ENCODE assay signal across 25 mouse cellular contexts in the genomic region with DNA sequence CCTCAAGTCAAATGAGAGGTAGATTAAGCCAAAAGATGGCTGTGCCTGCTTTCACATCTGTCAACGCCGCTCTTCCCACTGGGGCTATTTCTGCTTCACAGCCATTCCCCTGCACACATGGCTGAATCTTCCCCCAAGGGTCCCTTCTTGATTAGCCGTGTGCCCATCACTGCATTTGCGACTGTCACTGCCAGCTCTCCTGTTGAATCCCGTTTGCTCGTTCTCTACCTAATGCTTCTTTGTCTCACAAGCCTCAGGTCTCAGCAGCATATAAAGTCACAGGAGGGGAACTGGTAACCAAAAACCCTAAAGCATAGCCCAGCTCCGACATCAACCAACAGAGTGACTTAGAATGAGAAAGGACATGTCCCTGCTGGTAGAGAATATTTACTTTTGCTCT. TPM values are rescaled to one million over a fixed set of nuclear protein-coding genes. Genes with fewer than 3 reads are reported as not detected.
DNase-seq lines count a peak whose midpoint lies in the region; ATAC-seq and TF ChIP-seq lines count a peak whose summit lies in the region.
"Had no signal": no experiment of that assay in that cellular context is flagged by ENCODE, and none has a peak within 500 bp of the region (broad histone marks: within the 10 kb centered on the region; RNA-seq: fewer than 3 reads in every experiment).

No protein-coding gene starts in this region.

- H3K27me3 ChIP-seq in hindbrain, embryonic 13.5 days, result no peaks in the 10 kb centered on the region
- H3K27me3 ChIP-seq in hindbrain, embryonic 11.5 days (ENCODE audit: control insufficient read depth, insufficient read depth, low read length), result no peaks in the 10 kb centered on the region
- no peaks in the 10 kb centered on the region for H3K27me3 ChIP-seq in midbrain, embryonic 14.5 days (ENCODE audit: control insufficient read depth, insufficient read depth, low read length)
- no peaks in the 10 kb centered on the region for H3K27me3 ChIP-seq in midbrain, embryonic 11.5 days (ENCODE audit: control insufficient read depth, insufficient read depth, low read length)
- no peaks in the 10 kb centered on the region for H3K27me3 ChIP-seq in hindbrain, postnatal 0 days (ENCODE audit: insufficient read depth, low read length)
- H3K27me3 ChIP-seq: CH12.LX; forebrain, embryonic 15.5 days; heart, embryonic 13.5 days; Patski had no signal

- no peak for DNase-seq in hindbrain, embryonic 11.5 days (ENCODE audit: low spot score)
- peak; percentile 41 for DNase-seq in midbrain, embryonic 14.5 days
- no peak for DNase-seq in midbrain, embryonic 11.5 days (ENCODE audit: low spot score, missing footprints)
- peak; percentile 37 for DNase-seq in brain, embryonic 14.5 days (ENCODE audit: low read depth)
- peak; percentile 52 for DNase-seq in hindbrain, postnatal 0 days (ENCODE audit: low spot score)
- DNase-seq in adrenal gland, postnatal 36 days, result no peak
- no peak for DNase-seq in liver
- DNase-seq: adrenal gland, postnatal 14 days; cerebellum, adult 18-20 months; cerebellum, adult 9-11 months; gastrocnemius, postnatal 36 days; heart, adult 11 months; heart, postnatal 36 days had no signal

- no peak for TF ChIP-seq CTCF in brain, embryonic 14.5 days (IDR thresholded peaks at IDR 0.05; ENCODE audit: borderline replicate concordance, extremely low read depth, insufficient read depth, insufficient read length)
- TF ChIP-seq CTCF in hindbrain, postnatal 0 days (IDR thresholded peaks at IDR 0.05; ENCODE audit: low read depth), result no peak

- WGBS in hindbrain, embryonic 13.5 days, result 40% methylated on average over 7 of the region's 7 CpGs
- 57% methylated on average over 7 of the region's 7 CpGs for WGBS in hindbrain, embryonic 11.5 days
- 59% methylated on average over 7 of the region's 7 CpGs for WGBS in midbrain, embryonic 14.5 days
- 73% methylated on average over 7 of the region's 7 CpGs for WGBS in midbrain, embryonic 11.5 days
- 38% methylated on average over 7 of the region's 7 CpGs for WGBS in hindbrain, postnatal 0 days

- no peak overlapping the region for H3K9ac ChIP-seq in hindbrain, embryonic 13.5 days
- no peak overlapping the region for H3K9ac ChIP-seq in hindbrain, embryonic 11.5 days (ENCODE audit: low read depth, low read length)
- no peak overlapping the region for H3K9ac ChIP-seq in midbrain, embryonic 14.5 days (replicated peaks; ENCODE audit: low read length)
- no peak overlapping the region for H3K9ac ChIP-seq in midbrain, embryonic 11.5 days (ENCODE audit: low read length)
- no peak overlapping the region for H3K9ac ChIP-seq in hindbrain, postnatal 0 days (replicated peaks; ENCODE audit: low read length)
- H3K9ac ChIP-seq: forebrain, embryonic 15.5 days; heart, embryonic 13.5 days had no signal

- no peaks in the 10 kb centered on the region for H3K36me3 ChIP-seq in hindbrain, embryonic 13.5 days
- H3K36me3 ChIP-seq in hindbrain, embryonic 11.5 days (ENCODE audit: control insufficient read depth, insufficient read depth, low read length), result no peaks in the 10 kb centered on the region
- H3K36me3 ChIP-seq in midbrain, embryonic 14.5 days (ENCODE audit: control insufficient read depth, insufficient read depth, low read length), result no peaks in the 10 kb centered on the region
- no peaks in the 10 kb centered on the region for H3K36me3 ChIP-seq in midbrain, embryonic 11.5 days (ENCODE audit: control insufficient read depth, insufficient read depth, low read length)
- H3K36me3 ChIP-seq in hindbrain, postnatal 0 days (ENCODE audit: insufficient read depth, low read length), result no peaks in the 10 kb centered on the region
- H3K36me3 ChIP-seq: forebrain, embryonic 15.5 days; heart, embryonic 13.5 days had no signal

- TF ChIP-seq POLR2A in brain, embryonic 14.5 days (IDR thresholded peaks at IDR 0.05; ENCODE audit: borderline replicate concordance, extremely low read depth, insufficient read depth, insufficient read length, poor library complexity, severe bottlenecking), result no peak

- H3K27ac ChIP-seq in hindbrain, embryonic 13.5 days, result no peak overlapping the region
- H3K27ac ChIP-seq in hindbrain, embryonic 11.5 days (ENCODE audit: low read depth, low read length), result no peak overlapping the region
- peak overlapping the region; percentile 55; the same call in 1 of the 2 replicates for H3K27ac ChIP-seq in midbrain, embryonic 14.5 days (replicated peaks; ENCODE audit: low read depth, low read length)
- no peak overlapping the region for H3K27ac ChIP-seq in midbrain, embryonic 11.5 days (ENCODE audit: low read depth, low read length)
- no peak overlapping the region for H3K27ac ChIP-seq in hindbrain, postnatal 0 days
- H3K27ac ChIP-seq: forebrain, embryonic 15.5 days; heart, embryonic 13.5 days had no signal

- H3K4me2 ChIP-seq in hindbrain, embryonic 13.5 days, result no peak overlapping the region
- H3K4me2 ChIP-seq in hindbrain, embryonic 11.5 days (replicated peaks; ENCODE audit: low read depth, low read length), result no peak overlapping the region
- no peak overlapping the region for H3K4me2 ChIP-seq in midbrain, embryonic 14.5 days (ENCODE audit: low read length)
- H3K4me2 ChIP-seq in midbrain, embryonic 11.5 days, result no peak overlapping the region
- H3K4me2 ChIP-seq in hindbrain, postnatal 0 days (ENCODE audit: low read depth, low read length), result no peak overlapping the region
- H3K4me2 ChIP-seq: forebrain, embryonic 15.5 days; heart, embryonic 13.5 days had no signal

- no peaks in the 10 kb centered on the region for H3K9me3 ChIP-seq in hindbrain, embryonic 13.5 days
- H3K9me3 ChIP-seq in hindbrain, embryonic 11.5 days (ENCODE audit: control insufficient read depth, low read length), result 0 out of 2 replicates have a peak, but pooled peaks cover 3% of the 10 kb centered on the region
- no peaks in the 10 kb centered on the region for H3K9me3 ChIP-seq in midbrain, embryonic 14.5 days (ENCODE audit: control insufficient read depth, low read length)
- H3K9me3 ChIP-seq in midbrain, embryonic 11.5 days (ENCODE audit: control insufficient read depth, low read length), result no peaks in the 10 kb centered on the region
- 0 out of 2 replicates have a peak, but pooled peaks cover 2% of the 10 kb centered on the region for H3K9me3 ChIP-seq in hindbrain, postnatal 0 days (ENCODE audit: low read length)
- H3K9me3 ChIP-seq: forebrain, embryonic 15.5 days had no signal

- H3K4me1 ChIP-seq in hindbrain, embryonic 13.5 days (replicated peaks), result peaks cover 10% of the 10 kb centered on the region; the same call in 1 of the 2 replicates
- no peaks in the 10 kb centered on the region for H3K4me1 ChIP-seq in hindbrain, embryonic 11.5 days (replicated peaks; ENCODE audit: control insufficient read depth, insufficient read depth, low read length)
- no peaks in the 10 kb centered on the region for H3K4me1 ChIP-seq in midbrain, embryonic 14.5 days (ENCODE audit: control insufficient read depth, insufficient read depth, low read length)
- H3K4me1 ChIP-seq in midbrain, embryonic 11.5 days (ENCODE audit: control insufficient read depth, insufficient read depth, low read length), result no peaks in the 10 kb centered on the region
- H3K4me1 ChIP-seq in hindbrain, postnatal 0 days (ENCODE audit: insufficient read depth, low read length), result no peaks in the 10 kb centered on the region
- H3K4me1 ChIP-seq: forebrain, embryonic 15.5 days; heart, embryonic 13.5 days had no signal

- H3K4me3 ChIP-seq in hindbrain, embryonic 13.5 days, result no peak overlapping the region
- H3K4me3 ChIP-seq in hindbrain, embryonic 11.5 days (ENCODE audit: low read depth, low read length), result no peak overlapping the region
- H3K4me3 ChIP-seq in midbrain, embryonic 14.5 days (replicated peaks; ENCODE audit: low read depth, low read length), result no peak overlapping the region
- no peak overlapping the region for H3K4me3 ChIP-seq in midbrain, embryonic 11.5 days (ENCODE audit: low read depth, low read length)
- no peak overlapping the region for H3K4me3 ChIP-seq in hindbrain, postnatal 0 days (ENCODE audit: low read length)
- H3K4me3 ChIP-seq: forebrain, embryonic 15.5 days; heart, embryonic 13.5 days had no signal

- ATAC-seq in hindbrain, embryonic 13.5 days (ENCODE audit: low FRiP score), result peak; percentile 54; the same call in 1 of the 2 replicates
- ATAC-seq in hindbrain, embryonic 11.5 days (ENCODE audit: low FRiP score), result no peak
- no peak for ATAC-seq in midbrain, embryonic 14.5 days (ENCODE audit: low FRiP score, low TSS enrichment)
- no peak for ATAC-seq in midbrain, embryonic 11.5 days (ENCODE audit: low FRiP score)
- no peak for ATAC-seq in hindbrain, postnatal 0 days
- ATAC-seq: activated CD4-positive, CD25-positive, alpha-beta regulatory T cell, adult 4 months; forebrain, embryonic 15.5 days; intestine, embryonic 16.5 days; Patski had no signal

RNA-seq across cellular contexts. Expression of a gene that starts 45.6 kb away (rescaled TPM):
- not detected in 2 replicates for polyA plus RNA-seq in hindbrain, embryonic 13.5 days (2015; fragmentation: Nextera tagmentation; extraction: Ambion mirVana)
- not detected in 2 replicates for polyA plus RNA-seq in hindbrain, embryonic 11.5 days (2014; fragmentation: Nextera tagmentation; extraction: Ambion mirVana)
- not detected in 2 replicates for polyA plus RNA-seq in midbrain, embryonic 14.5 days (2014; fragmentation: Nextera tagmentation; extraction: Ambion mirVana)
- not detected in 2 replicates for polyA plus RNA-seq in midbrain, embryonic 11.5 days (2014; fragmentation: Nextera tagmentation; extraction: Ambion mirVana)
- not detected in 2 replicates for polyA plus RNA-seq in brain, embryonic 14.5 days (2012; rRNA removed)
- total RNA-seq in hindbrain, postnatal 0 days (2014; rRNA removed), result not detected in 2 replicates
- polyA plus RNA-seq in hindbrain, postnatal 0 days (2015; fragmentation: Nextera tagmentation; extraction: Ambion mirVana), result not detected in 2 replicates
- total RNA-seq in adrenal gland, postnatal 36 days (2021), result not detected
- total RNA-seq: adrenal gland, adult 18-20 months; adrenal gland, postnatal 14 days; CH12.LX; gastrocnemius, adult 8-10 months; gastrocnemius, postnatal 36 days; heart, postnatal 36 days had no signal
- polyA plus RNA-seq: activated CD4-positive, CD25-positive, alpha-beta regulatory T cell, adult 4 months; embryonic facial prominence, embryonic 11.5 days; forebrain, embryonic 11.5 days; forebrain, embryonic 15.5 days; heart, embryonic 13.5 days; heart, postnatal 0 days; intestine, embryonic 16.5 days; Patski had no signal

Comparison
In these comparisons a context has a peak if more than half of its experiments do, and no peak if none do; other contexts are left out.
1. DNase-seq: peak in midbrain, embryonic 14.5 days (single experiment), brain, embryonic 14.5 days (single experiment) and hindbrain, postnatal 0 days (single experiment); none in hindbrain, embryonic 11.5 days (single experiment), midbrain, embryonic 11.5 days (single experiment), adrenal gland, postnatal 36 days (0 of 2) and liver (single experiment).